Mouse (Mus musculus): ENCODE results near the gene Trappc3.

The Trappc3 gene

GRCm38 (mm10) chr4:126313202-126313601 lies 51.1 kb downstream of the Trappc3 start:
- DNase-seq (ENCODE audit: low spot score), result no peak

DNA sequence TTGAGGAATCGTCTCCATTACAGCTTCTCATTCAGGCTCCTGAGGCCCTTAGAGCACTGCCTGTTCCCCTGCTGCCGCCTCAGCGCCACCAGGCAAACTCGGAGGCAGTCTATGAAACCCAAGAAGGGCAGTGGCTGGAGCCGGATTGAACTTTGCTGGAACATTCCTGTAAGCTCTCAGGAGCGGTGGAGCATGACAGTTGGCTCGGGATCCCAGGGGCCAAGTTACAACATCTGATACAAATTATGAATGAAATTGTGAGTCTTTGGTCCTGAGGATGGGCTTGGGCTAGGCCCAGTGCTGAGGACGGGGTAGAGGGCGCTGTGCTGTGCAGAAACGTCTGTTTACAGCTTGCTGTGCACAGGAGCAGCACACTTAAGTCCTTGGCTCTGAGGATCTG lies 52.3 kb downstream of the Trappc3 start:
- DNase-seq (ENCODE audit: low spot score), result peak; percentile 44

DNA sequence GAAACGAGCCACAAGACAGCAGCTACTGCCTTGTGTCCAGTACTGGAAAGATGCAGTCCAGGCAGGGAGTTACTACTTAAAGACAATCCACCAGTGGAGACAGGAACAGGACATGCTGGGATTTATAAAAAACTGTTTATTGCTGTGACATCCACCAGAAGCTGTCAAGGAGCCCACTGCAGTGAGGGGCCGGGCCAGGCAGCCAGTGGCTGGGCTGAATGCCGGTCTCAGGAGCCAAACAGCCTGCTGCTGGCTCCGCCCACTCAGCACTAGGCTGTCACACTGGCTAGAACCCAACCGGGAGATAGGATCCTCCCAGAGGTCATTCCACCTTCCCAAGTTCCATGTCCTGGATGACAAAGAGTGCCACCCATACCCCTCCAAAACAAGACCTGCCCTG lies 53.8 kb downstream of the Trappc3 start:
- DNase-seq (ENCODE audit: low spot score), result no peak

DNA sequence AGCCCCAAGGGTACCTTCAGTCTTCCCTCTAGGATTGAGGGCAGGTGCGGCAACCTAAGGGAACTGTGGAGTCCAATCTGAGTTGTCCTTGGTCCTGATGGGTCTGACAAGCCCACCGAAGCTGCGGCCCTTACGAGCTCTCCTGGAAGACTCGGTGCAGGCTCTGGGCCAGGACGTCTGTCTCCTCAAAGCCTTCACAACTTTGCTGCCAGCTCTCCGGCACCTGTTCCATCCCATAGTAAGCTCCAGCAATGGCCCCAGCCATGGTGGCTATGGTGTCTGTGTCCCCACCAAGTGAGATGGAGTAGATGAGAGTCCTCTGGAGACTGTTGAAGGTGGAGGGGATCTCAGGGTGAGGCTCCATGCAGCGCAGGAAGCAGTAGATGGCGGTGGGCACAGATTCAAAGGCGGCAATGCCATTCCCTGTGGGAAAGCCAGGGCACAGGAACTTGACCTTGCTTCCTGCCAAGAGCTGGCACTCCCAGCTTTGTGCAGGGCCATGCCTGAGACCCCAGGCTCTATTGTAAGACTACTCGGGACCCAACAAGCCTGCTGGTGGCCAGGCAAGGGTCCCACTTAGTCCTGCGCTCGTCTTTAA lies 54.4 kb downstream of the Trappc3 start:
- DNase-seq (ENCODE audit: low spot score), result no peak

DNA sequence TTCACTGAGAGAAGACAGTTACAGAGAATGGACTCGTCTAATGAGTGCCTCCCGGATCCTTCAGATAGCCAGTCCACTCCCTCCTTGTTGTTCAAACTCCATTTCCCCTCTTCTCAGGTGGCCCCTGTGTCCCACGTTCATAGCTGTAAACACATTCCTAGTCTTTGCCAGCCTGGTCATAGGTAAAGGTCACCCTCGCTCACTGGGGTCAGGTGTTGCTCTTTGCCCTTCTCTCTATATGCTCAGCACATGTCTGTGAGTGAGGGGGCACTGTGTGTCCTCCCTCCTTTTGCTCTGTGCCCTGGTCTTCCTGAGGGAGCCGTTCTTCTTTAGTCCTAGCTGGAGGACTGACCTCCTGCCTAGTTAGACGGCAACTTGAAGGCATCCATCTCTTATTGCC lies 57.7 kb downstream of the Trappc3 start:
- DNase-seq (ENCODE audit: low spot score), result no peak

DNA sequence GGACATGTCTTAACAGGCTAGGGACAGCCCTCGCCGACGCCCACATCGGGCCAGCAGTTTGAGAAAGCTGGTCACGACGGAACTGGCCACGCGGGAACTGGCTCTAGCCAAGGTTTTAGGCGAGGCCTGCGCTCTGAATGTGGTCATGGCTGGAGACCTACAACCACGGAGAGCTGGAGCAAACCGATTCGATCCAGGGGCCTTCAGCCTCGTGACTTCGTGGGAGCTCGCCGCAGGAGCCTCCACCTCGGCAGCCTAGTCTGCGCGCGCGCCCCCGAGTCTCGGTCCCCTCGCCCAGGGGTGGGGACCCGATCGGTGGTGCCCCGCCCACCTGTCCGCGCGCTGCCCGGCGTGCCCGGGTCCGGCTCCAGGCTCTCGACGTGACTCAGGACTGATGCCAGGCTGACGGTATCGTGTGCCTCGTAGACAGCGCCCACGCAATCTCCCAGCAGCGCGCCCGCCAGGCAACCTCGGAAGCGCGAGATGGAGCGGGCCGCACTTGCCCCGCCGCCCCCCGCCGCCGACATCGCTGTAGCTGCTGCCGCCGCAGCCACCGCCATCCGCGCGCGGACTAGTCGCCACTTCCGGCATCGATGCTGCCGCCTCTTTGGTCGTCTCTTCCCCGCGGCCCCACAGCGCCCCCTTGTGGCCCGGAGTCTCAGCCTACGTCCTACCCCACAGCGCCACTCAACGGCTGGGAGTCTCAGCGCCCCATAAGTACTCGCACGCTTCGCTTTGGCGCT lies 59.2 kb downstream of the Trappc3 start, which contains the start of gene Adprhl2:
Gene Adprhl2, minus strand, starts transcription at position 593 of the 743 bp plus-strand sequence.
- peak; percentile 97 for DNase-seq (ENCODE audit: low spot score)

- DNase-seq (ENCODE audit: low spot score), result no peak
Measured at GRCm38 (mm10) chr4:126321854-126322511, 59.9 kb downstream of the Trappc3 start.

- no peak for DNase-seq (ENCODE audit: low spot score)
Measured at GRCm38 (mm10) chr4:126322646-126323045, 60.5 kb downstream of the Trappc3 start.

DNA sequence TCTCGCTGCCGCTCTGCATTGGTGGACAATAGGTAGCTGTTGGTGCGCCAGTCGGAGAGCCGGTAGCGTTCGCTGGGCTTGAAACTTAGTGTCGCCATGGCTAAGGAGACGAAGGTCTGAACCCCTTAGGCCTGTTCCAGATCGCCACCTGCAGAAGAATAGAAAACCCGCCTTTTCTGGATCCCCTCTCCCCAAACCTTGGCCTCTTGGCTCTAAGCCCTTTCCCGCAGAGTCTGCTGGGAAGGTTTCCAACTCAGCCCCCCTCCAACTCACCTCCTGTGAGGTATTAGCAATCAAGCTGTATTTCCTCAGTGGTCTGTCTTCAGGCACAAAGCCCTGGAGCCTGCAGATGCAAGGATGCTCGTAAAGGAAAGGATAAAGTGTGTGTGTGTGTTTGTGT lies 62.7 kb downstream of the Trappc3 start:
- no peak for DNase-seq (ENCODE audit: low spot score)

- DNase-seq (ENCODE audit: low spot score), result no peak
Measured at GRCm38 (mm10) chr4:126325281-126325861, 63.2 kb downstream of the Trappc3 start, which contains the start of gene Tekt2. Gene Tekt2, minus strand, starts transcription at chr4:126325688.
